Mouse (Mus musculus) granulocyte monocyte progenitor cell, adult 5-6 weeks (primary cell): ENCODE data around the gene Fxyd2. TPM values are rescaled to one million over a fixed set of nuclear protein-coding genes. Genes with fewer than 3 reads are reported as not detected.

ENCODE experiments used
- ATAC-seq: replicated peaks from 2 replicates; pipeline ENCODE4 v1.8.0; 2016; ENCODE audit warnings: mild to moderate bottlenecking, moderate TSS enrichment, inconsistent platforms; ENCODE audit not compliant: poor library complexity, severe bottlenecking
- total RNA-seq, 2 experiments: library from RNA; stranded (forward) in 1 of 2; stranded (reverse) in 1 of 2; fragments of 200-712, 200-1000 nt in 1 of 2; fragments of >200 nt in 1 of 2; fragmentation: Nextera tagmentation in 1 of 2; gene quantifications; 2 replicates each; pipeline ENCODE4 v1.2.3; 2014 to 2017

Fxyd2 gene
- total RNA-seq (2014; fragmentation: Nextera tagmentation), result not detected in 2 replicates
- 1.6 and 2.5 TPM in 2 replicates for total RNA-seq (2017)

GRCm38 (mm10) chr9:45399434-45399833 is at the start of gene Fxyd2:
Gene Fxyd2 (plus strand): TSS chr9:45399669.
- no peak for ATAC-seq

GRCm38 (mm10) chr9:45349851-45350250 is 49.6 kb upstream of the Fxyd2 start:
- ATAC-seq, result no peak

GRCm38 (mm10) chr9:45355192-45355591 is 44.3 kb upstream of the Fxyd2 start:
- ATAC-seq, result no peak

GRCm38 (mm10) chr9:45358356-45358755 is 41.1 kb upstream of the Fxyd2 start:
- no peak for ATAC-seq

GRCm38 (mm10) chr9:45362051-45362461 is 37.4 kb upstream of the Fxyd2 start:
- ATAC-seq, result no peak

GRCm38 (mm10) chr9:45363639-45364214 is 35.7 kb upstream of the Fxyd2 start:
- no peak for ATAC-seq

- ATAC-seq, result no peak
Observed at GRCm38 (mm10) chr9:45367716-45368115, 31.8 kb upstream of the Fxyd2 start.

- ATAC-seq, result peak; percentile 20
Observed at GRCm38 (mm10) chr9:45368341-45368901, 31.0 kb upstream of the Fxyd2 start.

- ATAC-seq, result no peak; the same call in 1 of the 2 replicates
Observed at GRCm38 (mm10) chr9:45370117-45370561, 29.3 kb upstream of the Fxyd2 start, which contains the start of gene Fxyd6. Gene Fxyd6 (plus strand): TSS chr9:45370185.

GRCm38 (mm10) chr9:45370616-45371336 is 28.7 kb upstream of the Fxyd2 start:
- ATAC-seq, result no peak

GRCm38 (mm10) chr9:45371337-45371707 is 28.1 kb upstream of the Fxyd2 start:
- ATAC-seq, result no peak

GRCm38 (mm10) chr9:45373896-45374295 is 25.6 kb upstream of the Fxyd2 start:
- no peak for ATAC-seq

- no peak for ATAC-seq
Observed at GRCm38 (mm10) chr9:45374988-45375502, 24.4 kb upstream of the Fxyd2 start.

GRCm38 (mm10) chr9:45376427-45376826 is 23.0 kb upstream of the Fxyd2 start:
- ATAC-seq, result no peak

- no peak for ATAC-seq
Observed at GRCm38 (mm10) chr9:45376883-45377282, 22.6 kb upstream of the Fxyd2 start.

GRCm38 (mm10) chr9:45380411-45381251 is 18.8 kb upstream of the Fxyd2 start:
- no peak for ATAC-seq

GRCm38 (mm10) chr9:45382336-45382735 is 17.1 kb upstream of the Fxyd2 start:
- no peak for ATAC-seq

- ATAC-seq, result no peak
Observed at GRCm38 (mm10) chr9:45382834-45383233, 16.6 kb upstream of the Fxyd2 start.

GRCm38 (mm10) chr9:45383883-45384282 is 15.6 kb upstream of the Fxyd2 start:
- no peak for ATAC-seq

GRCm38 (mm10) chr9:45386698-45387097 is 12.8 kb upstream of the Fxyd2 start:
- ATAC-seq, result peak; percentile 48; the same call in 1 of the 2 replicates
